Mouse (Mus musculus) spleen, adult 2 months (tissue): ENCODE measurements around the gene Ccdc9.

Source experiments
- CTCF ChIP-seq: fragments of 200-500 bp; IDR thresholded peaks from 2 replicates; pipeline ENCODE4 v1.5.1; 2011; ENCODE audit warnings: mild to moderate bottlenecking, inconsistent platforms; ENCODE audit not compliant: insufficient read depth, insufficient read length, insufficient replicate concordance; ENCODE audit errors: extremely low read depth
- POLR2A ChIP-seq: fragments of 200-500 bp; IDR thresholded peaks from 2 replicates; pipeline ENCODE4 v1.6.1; 2011; ENCODE audit warnings: low read depth, low read length, inconsistent platforms

GRCm38 (mm10) chr7:16245958-16246357, 40.6 kb downstream of the Ccdc9 start:
- TF ChIP-seq CTCF (no peak), POLR2A (no peak)
